Mouse (Mus musculus) splenic B cell, adult 2 months (primary cell): ENCODE data around the gene Slc38a5.
"Not testable (repeated sequence)": the region's sequence is repeated elsewhere in the genome, so short reads cannot be mapped to it uniquely, and the experiment has no call there.

Source experiments
- DNase-seq: peaks from one replicate; pipeline ENCODE4 v3.0.0-alpha.2; 2011; ENCODE audit warnings: low read depth, low spot score
- H3K27me3 ChIP-seq: 2 replicates; pipeline ENCODE4 v1.6.1; 2012; ENCODE audit warnings: mild to moderate bottlenecking, low read length, moderate library complexity, mixed read lengths; ENCODE audit not compliant: control insufficient read depth, poor library complexity, insufficient read depth, severe bottlenecking
- H3K36me3 ChIP-seq: 2 replicates; pipeline ENCODE4 v1.6.1; 2012; ENCODE audit warnings: mild to moderate bottlenecking, low read length, moderate library complexity, mixed read lengths; ENCODE audit not compliant: control insufficient read depth, poor library complexity, insufficient read depth, severe bottlenecking

The Slc38a5 gene

GRCm38 (mm10) chrX:8259478-8259877 lies 11.5 kb upstream of the Slc38a5 start:
- Histone ChIP-seq H3K36me3 (no peaks in the 10 kb centered on the region), H3K27me3 (no peaks in the 10 kb centered on the region)
- DNase-seq = no peak

- no peaks in the 10 kb centered on the region for H3K36me3 ChIP-seq
- no peaks in the 10 kb centered on the region for H3K27me3 ChIP-seq
- no peak for DNase-seq
Measured at GRCm38 (mm10) chrX:8263156-8263804, 7.7 kb upstream of the Slc38a5 start.

GRCm38 (mm10) chrX:8264222-8264621 lies 6.7 kb upstream of the Slc38a5 start:
- Histone ChIP-seq H3K36me3 (no peaks in the 10 kb centered on the region), H3K27me3 (no peaks in the 10 kb centered on the region)
- DNase-seq = no peak

GRCm38 (mm10) chrX:8272000-8272399 lies 1.1 kb downstream of the Slc38a5 start:
- no peak for DNase-seq

GRCm38 (mm10) chrX:8274056-8274455 lies 3.1 kb downstream of the Slc38a5 start:
- DNase-seq = no peak
- Histone ChIP-seq H3K36me3 (no peaks in the 10 kb centered on the region), H3K27me3 (no peaks in the 10 kb centered on the region)

More at GRCm38 (mm10) chrX:8272000-8272399, 1.1 kb downstream of the Slc38a5 start:
- no peaks in the 10 kb centered on the region for H3K27me3 ChIP-seq
- H3K36me3 ChIP-seq = no peaks in the 10 kb centered on the region

GRCm38 (mm10) chrX:8288621-8289020 lies 17.7 kb downstream of the Slc38a5 start:
- no peaks in the 10 kb centered on the region for H3K27me3 ChIP-seq
- DNase-seq = no peak
- no peaks in the 10 kb centered on the region for H3K36me3 ChIP-seq

GRCm38 (mm10) chrX:8309302-8309701 lies 38.4 kb downstream of the Slc38a5 start:
- H3K27me3 ChIP-seq = no peaks in the 10 kb centered on the region
- DNase-seq = no peak
- H3K36me3 ChIP-seq = no peaks in the 10 kb centered on the region

- H3K36me3 ChIP-seq, H3K27me3 ChIP-seq: not testable (repeated sequence)
- peak; percentile 50 for DNase-seq
Measured at GRCm38 (mm10) chrX:8314905-8315304, 44.0 kb downstream of the Slc38a5 start.

- no peak for DNase-seq
- no peaks in the 10 kb centered on the region for H3K27me3 ChIP-seq
- no peaks in the 10 kb centered on the region for H3K36me3 ChIP-seq
Measured at GRCm38 (mm10) chrX:8327124-8327523, 56.2 kb downstream of the Slc38a5 start, which contains the start of gene Ssxb10. Gene Ssxb10, plus strand, starts transcription at chrX:8327424.
